Mouse (Mus musculus) hindbrain, embryonic 12.5 days (tissue): ENCODE measurements at regions not wholly inside any gene's neighbourhood (a gene's known extent, or its start where the extent isn't known, plus 50 kb on each side); places are given as distances from the start of the nearest gene placed in this dataset.

Source experiments
- ATAC-seq: fragments of 200-750 bp; cut with Nextera tagmentation; 2 replicates; pipeline ENCODE4 v1.8.0; 2017; ENCODE audit warnings: moderate TSS enrichment; ENCODE audit not compliant: low FRiP score
- H3K27ac ChIP-seq: fragments of 300-500 bp; sonication (generic); 2 replicates; pipeline ENCODE4 v1.5.1; 2016; ENCODE audit warnings: mild to moderate bottlenecking
- H3K27me3 ChIP-seq: fragments of 300-500 bp; sonication (generic); 2 replicates; pipeline ENCODE4 v1.6.1; 2016; ENCODE audit warnings: mild to moderate bottlenecking
- H3K36me3 ChIP-seq: fragments of 300-500 bp; sonication (generic); 2 replicates; pipeline ENCODE4 v1.6.1; 2016; ENCODE audit warnings: mild to moderate bottlenecking
- H3K4me1 ChIP-seq: fragments of 300-500 bp; sonication (generic); 2 replicates; pipeline ENCODE4 v1.6.1; 2016
- H3K4me2 ChIP-seq: fragments of 300-500 bp; sonication (generic); replicated peaks from 2 replicates; pipeline ENCODE4 v1.6.1; 2016; ENCODE audit warnings: mild to moderate bottlenecking
- H3K4me3 ChIP-seq: fragments of 300-500 bp; sonication (generic); 2 replicates; pipeline ENCODE4 v1.5.1; 2016; ENCODE audit warnings: mild to moderate bottlenecking
- H3K9ac ChIP-seq: fragments of 300-500 bp; sonication (generic); 2 replicates; pipeline ENCODE4 v1.6.1; 2016; ENCODE audit warnings: mild to moderate bottlenecking, moderate library complexity
- H3K9me3 ChIP-seq: fragments of 300-500 bp; sonication (generic); replicated peaks from 2 replicates; pipeline ENCODE4 v1.6.1; 2016; ENCODE audit warnings: mild to moderate bottlenecking
- WGBS: fragments of 180-500 bp; shearing (Covaris S2); methylation state at CpG from one replicate; pipeline ENCODE4 v1.1.7; 2016; 5-methylcytosine and 5-hydroxymethylcytosine counted together

DNA sequence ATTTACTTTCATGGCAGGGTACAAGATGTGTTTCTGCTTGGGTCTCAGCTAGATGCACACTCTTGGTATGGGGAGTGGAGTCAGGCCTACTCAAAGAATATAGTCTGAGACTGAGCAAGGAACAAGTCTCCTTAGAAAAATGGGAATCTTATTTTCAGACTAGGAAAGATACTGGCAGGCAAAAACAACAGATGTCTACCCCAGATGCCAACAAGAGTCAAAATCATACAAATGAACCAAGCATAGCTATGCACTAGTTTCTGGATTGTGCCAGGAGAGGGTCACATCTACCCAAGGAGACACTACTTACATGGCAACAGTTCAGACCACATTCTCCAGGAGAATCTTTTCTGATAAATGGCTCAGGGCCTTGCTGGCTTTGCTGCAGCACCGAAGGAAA lies 300.9 kb upstream of the Camk1g start:
- 73% methylated on average over 1 of the region's 1 CpGs for WGBS
- Histone ChIP-seq H3K27me3 (no peaks in the 10 kb centered on the region), H3K36me3 (no peaks in the 10 kb centered on the region), H3K4me3 (no peak overlapping the region), H3K27ac (no peak overlapping the region), H3K4me2 (no peak overlapping the region), H3K9me3 (no peaks in the 10 kb centered on the region), H3K9ac (no peak overlapping the region), H3K4me1 (0 out of 2 replicates have a peak, but pooled peaks cover 7% of the 10 kb centered on the region)
- ATAC-seq = no peak

DNA sequence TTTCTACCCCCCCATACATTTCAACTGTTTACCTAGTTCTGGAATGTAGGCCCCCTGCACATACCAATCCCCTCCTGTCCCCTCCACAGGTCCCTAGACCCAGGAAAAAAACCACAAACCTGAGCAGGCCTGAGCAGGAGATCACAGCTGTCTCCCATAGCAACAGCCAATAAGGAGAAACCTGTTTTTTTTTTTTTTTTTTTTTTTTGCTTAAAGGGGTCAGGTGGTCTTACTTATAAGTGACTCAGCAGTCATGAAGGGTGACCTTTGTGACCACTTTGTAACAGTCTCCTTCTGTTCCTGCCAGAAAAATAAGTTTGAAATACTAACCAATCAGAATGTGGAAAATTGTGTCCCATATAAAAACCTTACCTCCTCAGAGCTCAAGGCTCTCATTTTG lies 299.9 kb upstream of the Camk1g start:
- Histone ChIP-seq H3K9me3 (no peaks in the 10 kb centered on the region), H3K36me3 (no peaks in the 10 kb centered on the region), H3K4me3 (no peak overlapping the region), H3K27ac (no peak overlapping the region), H3K9ac (no peak overlapping the region), H3K27me3 (no peaks in the 10 kb centered on the region), H3K4me2 (no peak overlapping the region), H3K4me1 (peaks cover 16% of the 10 kb centered on the region; the same call in 1 of the 2 replicates)
- ATAC-seq = no peak

DNA sequence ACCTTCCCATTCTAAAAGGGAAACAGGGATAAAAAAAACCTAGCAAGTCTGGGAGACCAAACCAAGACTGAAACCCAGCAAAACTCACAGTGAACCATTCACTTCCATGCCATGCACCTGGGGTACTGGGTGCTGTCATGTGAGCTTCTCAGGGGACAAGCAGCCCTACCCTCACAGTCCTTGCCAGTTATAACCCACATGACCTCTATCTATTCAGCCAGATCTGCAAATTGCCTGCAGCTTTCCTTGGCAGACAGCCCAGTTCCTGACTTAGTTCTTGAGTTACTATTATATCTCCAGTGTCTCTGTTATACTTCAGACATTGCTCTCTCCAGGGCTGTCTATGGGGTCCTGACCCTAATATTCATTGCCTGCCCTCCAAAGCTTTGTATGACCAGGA lies 298.7 kb upstream of the Camk1g start:
- H3K4me1 ChIP-seq = peaks cover 18% of the 10 kb centered on the region; the same call in 1 of the 2 replicates

DNA sequence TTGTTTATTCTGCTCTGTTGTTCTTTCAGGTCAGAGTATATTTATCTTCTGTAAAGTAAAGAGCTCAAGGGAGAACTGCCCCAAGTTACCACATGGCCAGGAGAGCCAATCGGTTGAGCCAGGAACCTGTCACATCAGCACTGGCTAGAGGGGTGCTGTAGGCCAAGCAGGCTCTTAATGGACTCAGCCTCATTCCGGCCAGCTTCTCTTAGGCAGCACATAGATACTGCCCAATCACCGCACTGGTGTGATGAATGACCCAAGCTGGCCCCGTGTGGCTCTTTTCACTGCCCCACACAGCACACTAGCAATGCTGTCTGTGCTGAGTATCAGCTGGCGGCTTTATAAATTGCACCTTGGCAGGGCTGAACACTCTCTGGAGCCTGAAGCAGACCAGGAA lies 295.8 kb upstream of the Camk1g start:
- no peak overlapping the region for H3K4me3 ChIP-seq
- 33% methylated on average over 5 of the region's 5 CpGs for WGBS
- peak; percentile 59 for ATAC-seq
- no peaks in the 10 kb centered on the region for H3K36me3 ChIP-seq
- H3K4me1 ChIP-seq = peaks cover 23% of the 10 kb centered on the region
- H3K4me2 ChIP-seq = no peak overlapping the region
- no peaks in the 10 kb centered on the region for H3K9me3 ChIP-seq
- H3K27me3 ChIP-seq = no peaks in the 10 kb centered on the region
- H3K9ac ChIP-seq = no peak overlapping the region
- no peak overlapping the region for H3K27ac ChIP-seq

More for the DNA sequence above, 298.7 kb upstream of the Camk1g start:
- Histone ChIP-seq H3K27me3 (no peaks in the 10 kb centered on the region), H3K9ac (no peak overlapping the region), H3K9me3 (no peaks in the 10 kb centered on the region), H3K27ac (no peak overlapping the region), H3K36me3 (no peaks in the 10 kb centered on the region), H3K4me3 (no peak overlapping the region), H3K4me2 (no peak overlapping the region)
- ATAC-seq = no peak

DNA sequence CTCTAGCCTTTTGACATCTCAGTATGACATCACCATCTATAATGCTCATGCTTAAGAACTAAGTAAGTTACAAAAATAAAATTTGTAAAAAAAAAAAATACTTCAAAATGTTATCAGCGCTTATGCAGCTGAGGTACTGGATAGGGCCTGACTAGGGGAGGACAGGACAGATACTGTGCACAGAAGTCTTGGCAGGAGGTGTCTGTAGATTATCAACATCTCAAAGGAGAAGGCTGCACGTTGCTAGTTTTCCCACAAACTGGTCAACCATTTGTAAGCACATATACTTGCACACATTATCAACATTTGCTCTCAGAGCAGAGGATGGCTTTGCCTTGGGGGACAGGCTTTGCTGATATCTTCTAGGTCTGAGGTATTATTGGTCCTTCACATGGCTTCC lies 294.5 kb upstream of the Camk1g start:
- H3K4me1 ChIP-seq = peaks cover 23% of the 10 kb centered on the region
- no peak overlapping the region for H3K4me2 ChIP-seq
- H3K9me3 ChIP-seq = no peaks in the 10 kb centered on the region
- H3K27ac ChIP-seq = no peak overlapping the region
- H3K36me3 ChIP-seq = no peaks in the 10 kb centered on the region
- WGBS = 85% methylated on average over 2 of the region's 2 CpGs
- H3K27me3 ChIP-seq = no peaks in the 10 kb centered on the region
- H3K4me3 ChIP-seq = no peak overlapping the region
- H3K9ac ChIP-seq = no peak overlapping the region
- ATAC-seq = no peak

DNA sequence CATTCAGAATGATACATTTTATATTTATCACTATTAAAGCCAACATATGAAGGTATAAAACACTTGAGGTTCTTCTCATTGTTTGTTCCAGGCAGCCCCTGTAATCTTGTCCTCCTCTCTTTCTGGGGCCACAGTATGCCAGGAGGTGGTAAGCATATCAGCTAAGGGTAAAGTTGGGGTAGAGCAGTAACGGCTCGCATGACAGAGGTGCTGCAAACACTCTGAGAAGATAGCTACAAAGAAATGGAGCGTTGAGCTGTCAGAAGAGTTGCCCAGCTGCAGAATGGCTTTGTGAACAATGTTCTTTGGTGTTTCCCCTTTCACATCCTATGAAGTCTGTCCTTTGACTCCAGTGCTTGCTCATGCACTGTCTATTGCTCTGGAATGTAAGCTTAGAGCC lies 293.5 kb upstream of the Camk1g start:
- ATAC-seq = no peak
- Histone ChIP-seq H3K4me1 (peaks cover 23% of the 10 kb centered on the region), H3K9me3 (no peaks in the 10 kb centered on the region), H3K27me3 (no peaks in the 10 kb centered on the region), H3K9ac (no peak overlapping the region), H3K27ac (no peak overlapping the region), H3K36me3 (no peaks in the 10 kb centered on the region), H3K4me3 (no peak overlapping the region), H3K4me2 (no peak overlapping the region)
- WGBS = 84% methylated on average over 3 of the region's 3 CpGs

DNA sequence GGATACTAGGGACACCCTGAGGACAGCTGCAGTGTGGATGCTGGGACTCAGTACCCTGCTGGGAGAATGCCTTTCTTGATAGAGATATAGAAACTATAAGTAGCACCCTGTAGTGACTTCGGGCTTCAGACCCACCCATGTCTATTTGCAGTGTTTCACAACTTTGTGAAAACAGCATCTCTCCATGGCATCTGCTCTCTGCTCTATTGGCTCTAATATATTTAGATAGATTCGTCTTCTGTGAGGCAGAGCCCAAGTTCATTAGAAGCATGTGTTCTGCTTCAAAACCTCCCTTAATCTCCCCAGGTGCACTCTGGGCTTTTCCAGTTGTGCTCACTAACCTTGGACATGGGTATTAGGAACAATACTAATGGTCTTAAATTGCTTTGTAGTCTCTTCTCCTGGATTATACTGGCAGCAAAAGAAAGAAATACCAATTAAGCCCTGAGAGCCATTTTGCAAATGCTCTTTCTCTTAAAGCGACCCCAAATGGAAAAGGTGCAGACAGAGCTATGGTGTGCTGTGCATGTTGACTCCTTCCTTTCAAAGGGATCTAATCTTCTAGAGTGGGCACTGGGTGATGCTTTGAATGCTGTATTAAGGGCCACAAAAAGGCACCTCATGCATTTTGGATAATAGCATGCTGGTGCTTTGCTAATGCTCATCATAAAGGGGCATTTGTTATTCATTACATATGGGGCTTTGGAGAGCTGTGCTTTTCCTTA lies 292.2 kb upstream of the Camk1g start:
- no peaks in the 10 kb centered on the region for H3K36me3 ChIP-seq
- H3K27me3 ChIP-seq = no peaks in the 10 kb centered on the region
- H3K4me1 ChIP-seq = peaks cover 23% of the 10 kb centered on the region
- WGBS = 63% methylated on average over 3 of the region's 3 CpGs
- no peak overlapping the region for H3K9ac ChIP-seq
- no peak for ATAC-seq
- no peaks in the 10 kb centered on the region for H3K9me3 ChIP-seq
- H3K27ac ChIP-seq = no peak overlapping the region
- no peak overlapping the region for H3K4me2 ChIP-seq
- H3K4me3 ChIP-seq = no peak overlapping the region

DNA sequence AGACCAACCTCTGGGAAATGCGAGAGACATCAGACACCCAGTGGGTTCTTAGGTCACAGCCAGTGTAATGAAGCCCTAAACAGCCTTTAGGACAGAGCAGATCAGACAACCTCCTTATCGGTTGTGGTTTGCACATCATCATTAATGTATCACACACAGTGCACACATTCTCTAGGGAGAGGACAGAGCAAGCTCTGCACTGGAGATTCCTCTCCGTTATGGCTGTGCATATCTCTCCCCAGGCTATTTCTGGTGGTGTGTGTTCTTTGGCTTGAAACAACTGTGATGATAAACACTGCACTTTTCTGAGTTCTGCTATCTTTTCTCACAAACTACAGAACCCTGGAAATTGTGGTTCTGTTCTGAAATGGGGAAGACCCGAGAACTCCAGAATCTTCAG lies 291.3 kb upstream of the Camk1g start:
- 73% methylated on average over 4 of the region's 4 CpGs for WGBS
- no peaks in the 10 kb centered on the region for H3K36me3 ChIP-seq

DNA sequence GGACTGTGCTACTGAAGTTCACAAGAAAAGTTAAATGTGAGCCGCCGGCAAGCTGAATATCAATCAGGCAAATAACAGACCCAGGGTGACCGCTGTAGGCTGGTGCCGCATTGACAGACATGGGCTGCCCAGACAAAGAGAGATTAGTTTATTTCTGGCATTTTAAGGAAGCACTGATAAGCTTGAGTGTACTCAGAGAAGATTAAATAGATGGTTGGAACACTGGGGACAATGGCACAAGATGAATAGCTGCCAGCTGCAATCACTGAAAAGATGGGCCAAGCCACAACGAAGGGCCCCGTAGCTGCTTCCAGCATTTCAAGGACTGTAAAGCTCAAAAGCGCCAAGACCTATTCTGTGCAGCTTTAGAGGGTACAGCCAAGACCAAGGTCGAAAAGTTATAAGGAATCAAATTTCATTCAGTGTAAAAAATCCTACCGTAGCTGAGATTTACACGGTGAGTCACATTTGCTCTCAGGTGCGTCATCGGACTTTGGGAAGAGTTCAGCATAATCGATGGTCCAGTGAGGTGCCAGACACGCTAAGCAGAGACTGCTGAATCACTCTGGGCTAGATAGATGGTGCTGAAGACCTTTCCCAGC lies 285.1 kb upstream of the Camk1g start:
- Histone ChIP-seq H3K36me3 (no peaks in the 10 kb centered on the region), H3K9ac (no peak overlapping the region), H3K4me1 (no peaks in the 10 kb centered on the region), H3K4me3 (no peak overlapping the region), H3K4me2 (no peak overlapping the region), H3K27me3 (no peaks in the 10 kb centered on the region), H3K27ac (no peak overlapping the region), H3K9me3 (no peaks in the 10 kb centered on the region)
- ATAC-seq = no peak
- 77% methylated on average over 14 of the region's 14 CpGs for WGBS

More for the DNA sequence above, 291.3 kb upstream of the Camk1g start:
- H3K9me3 ChIP-seq = no peaks in the 10 kb centered on the region
- H3K4me2 ChIP-seq = no peak overlapping the region
- H3K9ac ChIP-seq = no peak overlapping the region
- peaks cover 23% of the 10 kb centered on the region for H3K4me1 ChIP-seq
- ATAC-seq = no peak
- H3K27me3 ChIP-seq = no peaks in the 10 kb centered on the region
- no peak overlapping the region for H3K27ac ChIP-seq
- H3K4me3 ChIP-seq = no peak overlapping the region

DNA sequence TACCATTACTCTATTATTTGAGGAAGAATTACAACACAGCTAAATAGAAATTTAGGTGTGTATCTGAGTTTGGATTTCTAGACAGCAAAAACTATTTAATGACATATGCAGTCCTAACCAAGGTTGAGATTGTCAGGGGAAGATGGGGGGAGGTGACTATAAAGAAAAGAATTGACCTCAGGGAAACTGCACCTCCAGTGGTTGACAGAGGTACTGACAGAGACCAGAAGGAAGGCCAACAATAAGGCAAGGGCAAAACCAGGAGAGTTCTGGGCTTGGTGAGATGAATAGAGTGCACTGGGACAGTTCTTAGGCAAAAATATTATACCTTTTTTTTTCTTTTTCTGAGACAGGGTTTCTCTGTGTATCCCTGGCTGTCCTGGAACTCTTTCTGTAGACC lies 280.2 kb upstream of the Camk1g start:
- H3K9ac ChIP-seq = no peak overlapping the region
- no peak overlapping the region for H3K4me2 ChIP-seq
- no peak overlapping the region for H3K4me3 ChIP-seq
- H3K27ac ChIP-seq = no peak overlapping the region
- ATAC-seq = no peak
- H3K36me3 ChIP-seq = no peaks in the 10 kb centered on the region
- no peaks in the 10 kb centered on the region for H3K27me3 ChIP-seq
- no peaks in the 10 kb centered on the region for H3K4me1 ChIP-seq
- no peaks in the 10 kb centered on the region for H3K9me3 ChIP-seq

DNA sequence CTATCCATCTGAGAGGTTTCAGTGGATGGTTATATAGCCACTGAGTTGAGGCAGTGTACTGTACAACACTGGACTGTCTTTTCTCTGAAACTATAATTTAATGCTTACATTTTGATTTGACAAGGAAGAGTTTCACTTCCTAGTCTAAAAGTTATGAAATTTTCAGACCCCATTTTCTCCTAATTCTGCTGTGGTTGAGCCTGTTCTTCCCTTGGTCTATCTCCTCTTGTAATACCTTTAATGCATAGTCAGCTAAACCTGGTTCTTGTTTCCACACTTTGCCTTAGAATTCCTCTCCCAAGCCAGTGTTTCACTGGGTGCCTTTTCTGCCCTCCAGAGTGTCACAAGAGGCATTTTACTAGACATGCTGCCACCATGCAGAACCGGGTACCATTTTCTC lies 279.3 kb upstream of the Camk1g start:
- Histone ChIP-seq H3K36me3 (no peaks in the 10 kb centered on the region), H3K4me1 (no peaks in the 10 kb centered on the region), H3K4me2 (no peak overlapping the region), H3K27me3 (no peaks in the 10 kb centered on the region), H3K4me3 (no peak overlapping the region), H3K9ac (no peak overlapping the region), H3K9me3 (no peaks in the 10 kb centered on the region), H3K27ac (no peak overlapping the region)
- ATAC-seq = no peak
- WGBS = 97% methylated on average over 1 of the region's 1 CpGs

DNA sequence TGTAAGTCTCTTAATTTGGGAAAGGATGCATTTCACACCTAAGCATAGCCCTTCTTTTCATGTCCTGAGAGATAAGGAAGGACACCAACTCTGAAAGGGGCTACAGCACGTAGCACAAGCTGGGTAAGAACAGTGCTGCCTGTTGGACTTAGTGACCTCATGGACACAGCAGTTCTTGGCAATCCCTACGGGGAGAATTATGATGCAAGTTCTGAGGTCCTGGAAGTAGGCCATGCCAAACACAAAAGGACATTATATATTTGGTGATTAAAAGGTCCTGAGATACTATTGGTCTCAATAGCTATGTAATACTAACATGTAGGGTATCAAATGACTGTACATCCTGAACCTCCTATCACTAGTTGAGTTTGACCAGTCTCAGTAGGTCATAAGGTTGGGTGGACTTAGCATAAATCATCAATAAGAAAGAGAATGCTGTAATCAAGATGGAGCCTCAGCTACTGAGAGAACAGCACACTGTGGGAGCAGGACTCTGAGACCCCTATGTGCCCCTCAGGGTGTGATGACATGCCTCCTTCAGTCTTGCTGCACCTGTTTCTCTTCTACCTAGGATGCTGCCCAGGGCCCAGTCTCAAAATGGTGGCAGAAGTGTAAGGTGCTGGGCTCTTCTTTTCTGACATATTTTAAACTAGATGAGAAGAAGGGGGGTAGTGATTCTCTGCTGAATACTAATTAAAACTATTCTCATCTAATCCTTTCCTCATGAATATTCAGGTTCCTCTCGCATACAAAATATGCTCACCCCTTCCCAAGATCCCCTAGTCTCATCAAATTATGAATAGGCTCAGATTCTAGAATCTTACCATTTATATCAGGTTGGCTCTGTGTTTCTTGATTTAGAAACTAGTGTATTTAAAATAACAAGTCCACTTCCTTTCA lies 277.5 kb upstream of the Camk1g start:
- 75% methylated on average over 3 of the region's 3 CpGs for WGBS
- no peaks in the 10 kb centered on the region for H3K36me3 ChIP-seq
- ATAC-seq = no peak

More for the DNA sequence above, 277.5 kb upstream of the Camk1g start:
- H3K9me3 ChIP-seq = no peaks in the 10 kb centered on the region
- H3K4me2 ChIP-seq = no peak overlapping the region
- no peak overlapping the region for H3K4me3 ChIP-seq
- H3K9ac ChIP-seq = no peak overlapping the region
- no peaks in the 10 kb centered on the region for H3K4me1 ChIP-seq
- no peak overlapping the region for H3K27ac ChIP-seq
- H3K27me3 ChIP-seq = no peaks in the 10 kb centered on the region
